Mouse (Mus musculus): ENCODE results near the gene Pdzrn4. TPM values are rescaled to one million over a fixed set of nuclear protein-coding genes. Genes with fewer than 3 reads are reported as not detected.
A peak's percentile ranks its signal among the peaks of the same experiment; 100 is the strongest.

The Pdzrn4 gene
- polyA plus RNA-seq, 1 experiment from 2014 or later, result 3.0 TPM

GRCm38 (mm10) chr15:92597011-92597780 lies 200.5 kb downstream of the Pdzrn4 start:
- no peak for ATAC-seq (ENCODE audit: low FRiP score, low read depth)
- Histone ChIP-seq H3K4me3 (peak overlapping the region; percentile 45), H3K27me3 (peaks cover 8% of the 10 kb centered on the region; the same call in 1 of the 2 replicates), H3K27ac (no peak overlapping the region), H3K9ac (peak overlapping the region; percentile 54), H3K4me1 (peaks cover 23% of the 10 kb centered on the region), H3K4me2 (replicated peaks) (peak overlapping the region; percentile 80), H3K9me3 (no peaks in the 10 kb centered on the region), H3K36me3 (no peaks in the 10 kb centered on the region)
- 1% methylated on average over 20 of the region's 20 CpGs for WGBS

- H3K27ac ChIP-seq, result no peak overlapping the region
- peaks cover 20% of the 10 kb centered on the region for H3K4me1 ChIP-seq
- no peaks in the 10 kb centered on the region for H3K36me3 ChIP-seq
- 2% methylated on average over 18 of the region's 18 CpGs for WGBS
- no peak overlapping the region for H3K9ac ChIP-seq
- no peaks in the 10 kb centered on the region for H3K9me3 ChIP-seq
- H3K4me2 ChIP-seq (replicated peaks), result peak overlapping the region; percentile 62
- H3K4me3 ChIP-seq, result peak overlapping the region; percentile 34
- peaks cover 8% of the 10 kb centered on the region; the same call in 1 of the 2 replicates for H3K27me3 ChIP-seq
- no peak for ATAC-seq (ENCODE audit: low FRiP score, low read depth)
These were observed 202.0 kb downstream of the Pdzrn4 start for GRCm38 (mm10) chr15:92598380-92599295.

- peaks cover 20% of the 10 kb centered on the region for H3K4me1 ChIP-seq
- H3K27ac ChIP-seq, result no peak overlapping the region
- H3K4me2 ChIP-seq (replicated peaks), result peak overlapping the region; percentile 62
- H3K4me3 ChIP-seq, result no peak overlapping the region
- no peaks in the 10 kb centered on the region for H3K9me3 ChIP-seq
- H3K36me3 ChIP-seq, result no peaks in the 10 kb centered on the region
- ATAC-seq (ENCODE audit: low FRiP score, low read depth), result no peak
- 13% methylated on average over 6 of the region's 7 CpGs for WGBS
- H3K27me3 ChIP-seq, result peaks cover 8% of the 10 kb centered on the region; the same call in 1 of the 2 replicates
- no peak overlapping the region for H3K9ac ChIP-seq
These were observed 202.7 kb downstream of the Pdzrn4 start for GRCm38 (mm10) chr15:92599381-92599780.

- Histone ChIP-seq H3K4me3 (no peak overlapping the region), H3K4me2 (replicated peaks) (no peak overlapping the region), H3K9ac (no peak overlapping the region), H3K4me1 (no peaks in the 10 kb centered on the region), H3K27me3 (no peaks in the 10 kb centered on the region), H3K36me3 (no peaks in the 10 kb centered on the region), H3K9me3 (no peaks in the 10 kb centered on the region), H3K27ac (no peak overlapping the region)
- ATAC-seq (ENCODE audit: low FRiP score, low read depth), result no peak
- 71% methylated on average over 3 of the region's 3 CpGs for WGBS
These were observed 214.2 kb downstream of the Pdzrn4 start for GRCm38 (mm10) chr15:92610866-92611265.

GRCm38 (mm10) chr15:92612386-92612785 lies 215.7 kb downstream of the Pdzrn4 start:
- H3K27ac ChIP-seq, result no peak overlapping the region
- no peak overlapping the region for H3K4me2 ChIP-seq (replicated peaks)
- H3K9me3 ChIP-seq, result no peaks in the 10 kb centered on the region
- H3K4me1 ChIP-seq, result no peaks in the 10 kb centered on the region
- 87% methylated on average over 1 of the region's 1 CpGs for WGBS
- no peak overlapping the region for H3K9ac ChIP-seq
- no peak for ATAC-seq (ENCODE audit: low FRiP score, low read depth)
- H3K4me3 ChIP-seq, result no peak overlapping the region
- H3K36me3 ChIP-seq, result no peaks in the 10 kb centered on the region
- no peaks in the 10 kb centered on the region for H3K27me3 ChIP-seq

- Histone ChIP-seq H3K4me1 (no peaks in the 10 kb centered on the region), H3K36me3 (no peaks in the 10 kb centered on the region), H3K27ac (no peak overlapping the region), H3K27me3 (no peaks in the 10 kb centered on the region), H3K9me3 (no peaks in the 10 kb centered on the region), H3K4me2 (replicated peaks) (no peak overlapping the region), H3K4me3 (no peak overlapping the region), H3K9ac (no peak overlapping the region)
- WGBS, result 85% methylated on average over 3 of the region's 3 CpGs
- ATAC-seq (ENCODE audit: low FRiP score, low read depth), result no peak
These were observed 216.5 kb downstream of the Pdzrn4 start for GRCm38 (mm10) chr15:92613228-92613627.

- H3K36me3 ChIP-seq, result no peaks in the 10 kb centered on the region
- no peaks in the 10 kb centered on the region for H3K9me3 ChIP-seq
- no peak overlapping the region for H3K27ac ChIP-seq
- H3K27me3 ChIP-seq, result no peaks in the 10 kb centered on the region
- H3K9ac ChIP-seq, result no peak overlapping the region
- H3K4me1 ChIP-seq, result peaks cover 4% of the 10 kb centered on the region; the same call in 1 of the 2 replicates
- peak; percentile 32; the same call in 1 of the 2 replicates for ATAC-seq (ENCODE audit: low FRiP score, low read depth)
- H3K4me3 ChIP-seq, result no peak overlapping the region
- 59% methylated on average over 9 of the region's 9 CpGs for WGBS
- no peak overlapping the region for H3K4me2 ChIP-seq (replicated peaks)
These were observed 225.1 kb downstream of the Pdzrn4 start for GRCm38 (mm10) chr15:92621731-92622234.

- Histone ChIP-seq H3K27me3 (no peaks in the 10 kb centered on the region), H3K9ac (no peak overlapping the region), H3K4me2 (replicated peaks) (no peak overlapping the region), H3K27ac (no peak overlapping the region), H3K4me1 (peaks cover 4% of the 10 kb centered on the region; the same call in 1 of the 2 replicates), H3K36me3 (no peaks in the 10 kb centered on the region), H3K4me3 (no peak overlapping the region), H3K9me3 (no peaks in the 10 kb centered on the region)
- no peak for ATAC-seq (ENCODE audit: low FRiP score, low read depth)
- WGBS, result 54% methylated on average over 5 of the region's 5 CpGs
These were observed 225.6 kb downstream of the Pdzrn4 start for GRCm38 (mm10) chr15:92622323-92622722.

GRCm38 (mm10) chr15:92629172-92629571 lies 232.5 kb downstream of the Pdzrn4 start:
- ATAC-seq (ENCODE audit: low FRiP score, low read depth), result no peak
- no peak overlapping the region for H3K27ac ChIP-seq
- 76% methylated on average over 2 of the region's 2 CpGs for WGBS
- no peak overlapping the region for H3K9ac ChIP-seq
- no peak overlapping the region for H3K4me3 ChIP-seq
- no peaks in the 10 kb centered on the region for H3K9me3 ChIP-seq
- no peaks in the 10 kb centered on the region for H3K36me3 ChIP-seq
- H3K4me2 ChIP-seq (replicated peaks), result no peak overlapping the region
- H3K27me3 ChIP-seq, result no peaks in the 10 kb centered on the region
- H3K4me1 ChIP-seq, result no peaks in the 10 kb centered on the region

- Histone ChIP-seq H3K36me3 (no peaks in the 10 kb centered on the region), H3K27ac (no peak overlapping the region), H3K4me1 (no peaks in the 10 kb centered on the region), H3K4me3 (no peak overlapping the region), H3K9ac (no peak overlapping the region), H3K4me2 (replicated peaks) (no peak overlapping the region), H3K9me3 (no peaks in the 10 kb centered on the region), H3K27me3 (no peaks in the 10 kb centered on the region)
- no peak for ATAC-seq (ENCODE audit: low FRiP score, low read depth)
- WGBS, result 87% methylated on average over 14 of the region's 14 CpGs
These were observed 237.4 kb downstream of the Pdzrn4 start for GRCm38 (mm10) chr15:92634044-92634610.

GRCm38 (mm10) chr15:92640212-92641082 lies 243.8 kb downstream of the Pdzrn4 start:
- no peak overlapping the region for H3K4me2 ChIP-seq (replicated peaks)
- H3K27ac ChIP-seq, result no peak overlapping the region
- no peaks in the 10 kb centered on the region for H3K9me3 ChIP-seq
- no peak overlapping the region for H3K9ac ChIP-seq
- no peaks in the 10 kb centered on the region for H3K27me3 ChIP-seq
- no peak overlapping the region for H3K4me3 ChIP-seq
- H3K4me1 ChIP-seq, result no peaks in the 10 kb centered on the region
- WGBS, result 61% methylated on average over 18 of the region's 18 CpGs
- no peaks in the 10 kb centered on the region for H3K36me3 ChIP-seq
- no peak for ATAC-seq (ENCODE audit: low FRiP score, low read depth)

Measured in limb, embryonic 13.5 days (tissue).